Mouse (Mus musculus) gastrocnemius, postnatal 25 days (tissue): ENCODE results near the gene Syf2. TPM values are rescaled to one million over a fixed set of nuclear protein-coding genes. Genes with fewer than 3 reads are reported as not detected.

Experiments
- DNase-seq: peaks from one replicate; pipeline ENCODE4 v3.0.0; 2022
- total RNA-seq, 2 experiments: library from RNA; stranded (reverse); gene quantifications; 1 replicate in 1 of 2; 2 replicates in 1 of 2; pipeline ENCODE4 v1.2.3; 2021

Gene Syf2
- total RNA-seq, 2 experiments from 2014 or later, result 32.7 to 34.8 TPM

GRCm38 (mm10) chr4:134975261-134975928 is 44.7 kb downstream of the Syf2 start:
- DNase-seq, result no peak

GRCm38 (mm10) chr4:134975929-134976308 is 45.2 kb downstream of the Syf2 start:
- no peak for DNase-seq

GRCm38 (mm10) chr4:134978930-134979329 is 48.2 kb downstream of the Syf2 start:
- DNase-seq, result no peak

- no peak for DNase-seq
These were observed 51.3 kb downstream of the Syf2 start for GRCm38 (mm10) chr4:134981959-134982431.

GRCm38 (mm10) chr4:134983136-134983535 is 52.4 kb downstream of the Syf2 start:
- no peak for DNase-seq

- no peak for DNase-seq
These were observed 53.9 kb downstream of the Syf2 start for GRCm38 (mm10) chr4:134984555-134984954.

GRCm38 (mm10) chr4:134985626-134986335 is 55.1 kb downstream of the Syf2 start:
- peak; percentile 27 for DNase-seq

GRCm38 (mm10) chr4:134986336-134986635 is 55.6 kb downstream of the Syf2 start:
- peak; percentile 29 for DNase-seq

GRCm38 (mm10) chr4:134986963-134987362 is 56.3 kb downstream of the Syf2 start:
- DNase-seq, result no peak

Other genes starting within 250 kb of the Syf2 start
- gene Man1c1, start 226.6 kb upstream of the Syf2 start, total RNA-seq, result 1 to 10 TPM; 4.1 to 5.1 TPM
- 1 to 10 TPM; 3.2 to 5.0 TPM for gene Ldlrap1, start 162.9 kb upstream of the Syf2 start, total RNA-seq
- 10 to 100 TPM; 10.6 to 15.4 TPM for gene Maco1, start 77.6 kb upstream of the Syf2 start, total RNA-seq
- not detected for gene Rhd, start 66.4 kb upstream of the Syf2 start, total RNA-seq
- 10 to 100 TPM; 25.7 to 32.2 TPM for gene Tmem50a, start 15.9 kb upstream of the Syf2 start, total RNA-seq
- 100 to 1,000 TPM; 155 to 161 TPM for gene Rsrp1, start 7.3 kb upstream of the Syf2 start, total RNA-seq
- gene Runx3, start 189.8 kb downstream of the Syf2 start, total RNA-seq, result under 1 TPM in 1 of 2 experiments, not detected in 1; 0.11 TPM